Mouse (Mus musculus): ENCODE measurements at regions not wholly inside any gene's neighbourhood (a gene's known extent, or its start where the extent isn't known, plus 50 kb on each side); places are given as distances from the start of the nearest gene placed in this dataset.

GRCm38 (mm10) chr14:16092391-16093132 is 156.5 kb upstream of the Ngly1 start:
- DNase-seq = no peak

GRCm38 (mm10) chr14:16093133-16093505 is 156.0 kb upstream of the Ngly1 start:
- no peak for DNase-seq

- no peak for DNase-seq
Measured at GRCm38 (mm10) chr14:16109414-16109813, 139.7 kb upstream of the Ngly1 start.

GRCm38 (mm10) chr14:16132672-16133071 is 116.4 kb upstream of the Ngly1 start:
- no peak for DNase-seq

- DNase-seq = no peak
Measured at GRCm38 (mm10) chr14:16133410-16133809, 115.7 kb upstream of the Ngly1 start.

- DNase-seq = no peak
Measured at GRCm38 (mm10) chr14:16136187-16136586, 112.9 kb upstream of the Ngly1 start.

- no peak for DNase-seq
Measured at GRCm38 (mm10) chr14:16144299-16144698, 104.8 kb upstream of the Ngly1 start.

- no peak for DNase-seq
Measured at GRCm38 (mm10) chr14:16146811-16147210, 102.3 kb upstream of the Ngly1 start.

- DNase-seq = no peak
Measured at GRCm38 (mm10) chr14:16151815-16152214, 97.3 kb upstream of the Ngly1 start.

GRCm38 (mm10) chr14:16152702-16153101 is 96.4 kb upstream of the Ngly1 start:
- DNase-seq = no peak

- no peak for DNase-seq
Measured at GRCm38 (mm10) chr14:16155106-16155505, 94.0 kb upstream of the Ngly1 start.

GRCm38 (mm10) chr14:16170226-16170625 is 78.9 kb upstream of the Ngly1 start:
- DNase-seq = no peak

- no peak for DNase-seq
Measured at GRCm38 (mm10) chr14:16172261-16172660, 76.8 kb upstream of the Ngly1 start.

GRCm38 (mm10) chr14:16173292-16173691 is 75.8 kb upstream of the Ngly1 start:
- no peak for DNase-seq

- no peak for DNase-seq
Measured at GRCm38 (mm10) chr14:16178227-16178626, 70.9 kb upstream of the Ngly1 start.

GRCm38 (mm10) chr14:16181822-16182221 is 67.3 kb upstream of the Ngly1 start:
- DNase-seq = no peak

- no peak for DNase-seq
Measured at GRCm38 (mm10) chr14:16185246-16185645, 63.8 kb upstream of the Ngly1 start.
